Mouse (Mus musculus): ENCODE results near the gene Cts3. TPM values are rescaled to one million over a fixed set of nuclear protein-coding genes. Genes with fewer than 3 reads are reported as not detected.

The Cts3 gene
- polyA plus RNA-seq (2015; fragmentation: Nextera tagmentation; extraction: Ambion mirVana) = not detected in 2 replicates

DNA sequence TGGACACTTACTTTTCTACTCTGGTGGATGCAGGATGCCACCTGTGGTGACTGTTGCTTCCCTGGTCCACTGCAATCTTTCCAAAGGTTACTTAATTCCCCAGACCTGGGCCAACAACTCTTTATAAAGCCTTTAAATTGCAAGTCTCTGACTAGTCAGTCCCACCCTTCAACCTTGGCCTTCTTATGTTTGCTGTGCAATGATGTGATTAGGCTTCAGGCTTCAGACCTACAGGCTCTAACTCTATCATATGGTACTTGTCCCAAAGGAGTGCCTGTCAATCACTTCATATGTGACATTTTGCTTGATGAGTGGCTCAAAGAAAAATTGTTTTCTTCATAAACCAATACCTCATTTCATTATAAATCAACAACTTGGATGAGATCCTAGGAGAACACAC lies at the start of gene Cts3:
Cts3 (minus strand) TSS at position 101 of the 400 bp plus-strand sequence.

GRCm38 (mm10) chr13:61568074-61568473 lies 1.9 kb downstream of the Cts3 start, which contains the start of gene Gm49352:
Gene Gm49352 (minus strand): TSS chr13:61568174.

GRCm38 (mm10) chr13:61541631-61542030 lies 28.3 kb downstream of the Cts3 start, which contains the start of gene Ctsm:
Gene Ctsm (minus strand): TSS chr13:61541839.

Other genes with a start within 250 kb of the Cts3 start
- gene Cts7, start 211.9 kb downstream of the Cts3 start, polyA plus RNA-seq (2015; fragmentation: Nextera tagmentation; extraction: Ambion mirVana) = not detected in 2 replicates
- not detected in 2 replicates for gene Ctsm, start 28.3 kb downstream of the Cts3 start, polyA plus RNA-seq (2015; fragmentation: Nextera tagmentation; extraction: Ambion mirVana)
- gene Gm49352, start 2.0 kb downstream of the Cts3 start, polyA plus RNA-seq (2015; fragmentation: Nextera tagmentation; extraction: Ambion mirVana) = not detected in 2 replicates

Measured in skeletal muscle tissue, postnatal 0 days (tissue).